Mouse (Mus musculus) telencephalon, adult 2 months (tissue): ENCODE results near the gene Elp5.
"Not testable (repeated sequence)": the region's sequence is repeated elsewhere in the genome, so short reads cannot be mapped to it uniquely, and the experiment has no call there.

Source experiments
- DNase-seq: peaks from one replicate; pipeline ENCODE4 v3.0.0-alpha.2; 2011; ENCODE audit warnings: low read depth, low spot score

Gene Elp5

DNA sequence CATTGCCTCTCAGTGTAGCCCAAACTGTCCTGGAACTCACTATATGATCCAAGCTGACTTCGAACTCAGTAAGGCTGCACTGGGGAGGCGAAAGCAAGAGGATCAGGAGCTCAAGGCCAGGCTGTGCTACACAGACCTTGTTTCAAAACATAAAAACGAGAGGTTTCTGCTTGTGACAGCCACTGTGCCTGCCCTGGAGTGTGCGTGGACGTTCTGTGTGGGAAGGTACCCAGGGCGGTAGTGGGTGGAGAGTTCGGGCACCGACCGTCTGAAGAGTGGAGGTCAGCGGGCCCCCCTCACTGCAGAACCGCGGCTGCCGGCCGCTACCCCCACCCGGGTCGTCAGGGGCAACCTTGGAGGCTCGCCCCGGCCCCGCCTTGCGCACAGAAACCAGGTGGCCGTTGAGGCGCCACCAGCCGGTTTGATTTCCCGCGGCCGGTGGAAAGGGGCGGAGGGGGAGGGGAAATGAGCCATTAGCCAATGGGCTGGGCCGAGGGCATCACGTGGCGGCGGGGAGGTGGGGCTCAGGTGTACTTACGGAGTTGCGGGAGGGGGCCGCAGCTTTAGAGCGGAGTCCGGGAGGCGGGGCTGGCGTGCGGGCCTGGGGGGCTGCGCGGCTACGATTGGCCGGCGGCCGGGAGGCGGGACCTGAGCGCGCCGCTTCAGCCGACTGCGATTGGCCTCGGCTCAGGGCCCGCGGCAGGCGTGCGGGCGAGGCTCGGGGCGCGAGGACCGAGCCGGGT lies 47.0 kb downstream of the Elp5 start, which contains the start of gene Ybx2:
Gene Ybx2 (plus strand): TSS at position 660 of the 743 bp plus-strand sequence.
- peak; percentile 62 for DNase-seq

DNA sequence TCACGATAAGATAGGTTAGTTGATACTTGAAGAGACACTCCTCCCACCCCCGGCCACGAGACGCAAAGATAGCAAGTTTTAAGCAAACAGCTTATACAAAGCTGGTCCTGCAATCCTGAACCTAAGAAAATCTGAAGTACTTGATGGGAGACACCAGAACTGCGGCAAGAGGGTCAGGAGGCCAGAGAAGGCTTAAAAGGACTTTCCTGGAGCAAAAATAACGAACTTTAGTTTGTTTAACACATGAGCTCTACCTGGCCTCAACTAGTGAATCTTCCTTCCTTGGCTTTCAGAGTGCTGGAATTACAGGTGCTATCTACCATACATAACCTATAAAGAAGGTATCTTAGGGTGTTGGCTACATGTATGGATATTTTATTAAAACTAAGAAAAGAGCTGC lies 47.6 kb downstream of the Elp5 start:
- no peak for DNase-seq

GRCm38 (mm10) chr11:69934169-69934568 lies 48.1 kb downstream of the Elp5 start:
- no peak for DNase-seq

- no peak for DNase-seq
These were observed 49.3 kb downstream of the Elp5 start for GRCm38 (mm10) chr11:69933066-69933465.

DNA sequence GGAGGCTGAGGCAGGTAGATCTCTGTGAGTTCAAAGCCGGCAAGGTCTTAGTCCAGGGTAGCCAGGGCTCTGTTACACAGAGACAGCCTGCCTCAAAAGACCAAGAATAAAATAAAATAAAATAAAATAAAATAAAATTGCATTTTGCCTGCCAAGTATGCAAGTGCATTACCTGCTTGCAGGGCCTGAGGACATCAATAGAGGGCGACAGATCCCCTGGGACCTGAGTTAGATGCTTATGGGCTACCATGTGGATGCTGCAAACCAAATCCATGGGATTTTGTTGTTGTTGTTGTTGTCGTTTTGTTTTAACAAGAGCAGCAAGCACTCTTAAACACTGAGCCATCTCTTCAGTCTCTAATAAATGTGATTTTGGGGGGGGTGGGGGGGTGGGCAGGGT lies 50.1 kb downstream of the Elp5 start:
- no peak for DNase-seq

- DNase-seq, result no peak
These were observed 50.5 kb downstream of the Elp5 start for GRCm38 (mm10) chr11:69931769-69932168.

- no peak for DNase-seq
These were observed 51.3 kb downstream of the Elp5 start for GRCm38 (mm10) chr11:69930967-69931537.

GRCm38 (mm10) chr11:69930176-69930575 lies 52.1 kb downstream of the Elp5 start:
- DNase-seq, result not testable (repeated sequence)

DNA sequence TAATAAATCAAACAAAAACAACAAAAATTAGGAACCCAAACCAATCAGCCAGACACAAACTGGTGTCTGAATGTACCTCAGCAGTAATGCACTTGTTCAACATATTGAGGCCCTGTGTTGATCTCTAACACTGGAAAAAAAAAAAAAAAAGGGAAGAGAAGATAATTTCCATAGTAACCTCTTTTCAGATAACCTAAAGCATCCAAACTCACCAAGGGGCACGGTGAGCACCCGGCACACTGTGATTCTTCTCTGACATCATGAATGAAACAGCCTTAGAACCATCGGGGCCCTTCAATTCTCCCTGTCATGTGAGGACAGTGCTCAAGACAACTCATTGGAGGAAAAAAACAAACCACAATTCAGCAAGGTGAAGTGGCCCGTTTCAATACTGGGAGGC lies 52.6 kb downstream of the Elp5 start:
- no peak for DNase-seq

- no peak for DNase-seq
These were observed 54.8 kb downstream of the Elp5 start for GRCm38 (mm10) chr11:69927501-69927900.

- no peak for DNase-seq
These were observed 59.5 kb downstream of the Elp5 start for GRCm38 (mm10) chr11:69922796-69923195.

DNA sequence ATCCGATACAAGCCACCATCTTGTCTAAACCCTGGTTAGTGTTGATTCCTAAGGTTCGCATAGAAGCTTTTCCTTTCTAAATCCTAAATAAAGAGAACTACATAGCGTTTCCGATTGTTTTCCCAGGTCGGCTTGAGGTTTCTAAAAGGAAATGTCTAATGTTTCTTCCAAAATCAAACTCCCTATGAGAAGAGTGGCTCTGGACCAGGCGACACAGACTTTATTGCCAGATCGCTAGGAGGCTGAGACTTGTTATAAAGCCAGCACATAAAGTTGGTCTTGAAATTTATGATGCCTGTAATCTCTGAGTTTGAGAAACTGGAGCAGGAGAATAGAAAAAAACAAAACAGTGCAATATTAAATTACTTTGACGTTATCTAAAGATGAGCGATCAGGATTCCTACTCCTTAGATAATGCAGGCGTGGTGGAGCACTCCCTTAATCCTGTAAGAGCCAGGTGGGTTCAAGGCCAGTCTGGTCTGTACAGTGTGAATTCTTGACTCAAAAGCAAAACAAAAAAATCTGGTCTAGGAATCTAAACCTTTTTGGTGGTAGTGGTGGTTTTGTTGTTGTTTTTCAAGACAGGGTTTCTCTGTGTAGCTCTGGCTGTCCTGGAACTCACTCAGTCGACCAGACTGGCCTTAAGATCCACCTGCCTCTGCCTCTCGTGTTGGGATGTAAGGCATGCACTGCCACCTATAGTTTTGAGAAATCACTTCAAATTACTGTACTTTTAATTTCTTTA lies 60.1 kb downstream of the Elp5 start:
- DNase-seq, result no peak

DNA sequence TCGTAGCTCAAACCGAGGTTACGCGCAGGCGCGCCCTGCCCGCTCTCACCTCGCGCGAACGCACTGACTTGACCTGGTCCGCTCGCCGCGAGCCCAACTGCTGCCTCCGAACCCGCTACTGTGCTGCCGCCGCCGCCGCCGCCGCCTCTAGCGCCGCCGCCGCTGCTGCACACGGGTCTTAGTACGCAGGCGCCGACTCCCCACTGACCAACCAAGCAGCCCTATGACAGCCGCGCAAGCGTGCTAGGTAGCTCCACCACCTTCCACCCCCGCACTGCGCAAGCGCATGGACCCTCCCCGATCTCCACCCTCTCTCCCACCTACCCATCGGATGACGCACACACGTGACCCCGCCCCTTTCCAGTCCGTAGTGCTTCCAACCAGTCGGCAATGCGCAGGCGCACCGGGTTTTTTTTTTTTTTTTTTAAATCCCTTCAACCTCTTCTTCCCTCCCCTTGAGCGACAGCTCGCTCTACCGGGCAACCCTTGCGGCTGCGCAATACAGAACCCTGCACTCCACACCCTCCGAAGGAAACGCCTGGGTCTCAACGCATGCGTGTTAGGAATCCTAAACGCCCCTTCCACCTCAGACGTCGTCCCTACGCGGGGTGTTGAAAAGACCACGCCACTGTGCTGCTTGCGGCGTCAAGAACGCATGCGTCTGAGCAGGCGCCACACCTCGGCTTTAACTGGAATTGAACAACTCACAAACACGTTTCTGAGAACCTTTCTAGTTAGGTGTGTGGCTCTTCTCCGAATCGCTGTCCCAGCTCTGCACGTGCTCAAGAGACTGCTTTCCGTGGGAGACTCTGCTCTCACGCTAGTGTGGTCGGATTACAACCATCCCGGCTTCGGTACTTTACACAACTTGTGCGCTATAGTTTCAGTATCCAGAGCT lies 61.0 kb downstream of the Elp5 start, which contains the start of gene Eif5a:
Gene Eif5a (minus strand): TSS at position 845 of the 898 bp plus-strand sequence.
- peak; percentile 100 for DNase-seq

DNA sequence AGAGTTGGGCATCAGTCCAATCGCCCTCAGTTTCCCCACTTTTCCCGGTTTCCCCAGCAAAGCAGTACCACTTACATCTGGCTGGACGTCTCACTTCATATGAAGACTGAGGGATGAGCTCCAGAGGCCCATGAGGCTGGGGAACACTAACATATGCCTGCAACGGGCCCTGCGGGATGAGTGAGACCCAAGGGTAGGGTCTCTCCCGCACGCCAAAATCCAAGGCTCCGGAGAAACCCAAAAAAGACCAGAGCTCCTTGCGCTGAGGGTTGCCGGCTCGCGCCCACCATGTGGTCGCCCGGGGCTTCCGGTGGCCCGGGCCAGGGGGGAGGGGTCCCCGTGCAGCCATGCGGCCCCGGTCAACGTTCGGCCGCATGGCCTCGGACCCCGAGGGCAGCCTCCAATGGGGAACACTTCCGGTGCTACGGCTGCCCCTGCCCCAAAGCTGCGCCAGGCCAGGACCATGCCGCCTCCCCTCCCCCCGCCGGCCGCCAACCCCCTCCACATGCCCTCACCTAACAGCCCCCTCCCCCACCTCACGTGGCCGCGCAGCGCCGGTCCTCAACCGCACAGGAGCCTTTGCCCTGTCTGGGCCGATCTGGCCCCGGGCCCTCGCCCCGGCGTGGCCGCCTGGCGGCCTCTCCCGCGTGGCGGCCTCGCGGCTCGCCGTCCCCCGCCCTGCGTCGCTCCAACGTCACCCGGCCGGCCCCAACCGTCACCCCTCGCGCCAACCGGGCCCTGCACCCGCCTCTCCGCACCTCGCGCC lies 61.9 kb downstream of the Elp5 start:
- no peak for DNase-seq

- peak; percentile 42 for DNase-seq
These were observed 62.6 kb downstream of the Elp5 start for GRCm38 (mm10) chr11:69919661-69920265.

DNA sequence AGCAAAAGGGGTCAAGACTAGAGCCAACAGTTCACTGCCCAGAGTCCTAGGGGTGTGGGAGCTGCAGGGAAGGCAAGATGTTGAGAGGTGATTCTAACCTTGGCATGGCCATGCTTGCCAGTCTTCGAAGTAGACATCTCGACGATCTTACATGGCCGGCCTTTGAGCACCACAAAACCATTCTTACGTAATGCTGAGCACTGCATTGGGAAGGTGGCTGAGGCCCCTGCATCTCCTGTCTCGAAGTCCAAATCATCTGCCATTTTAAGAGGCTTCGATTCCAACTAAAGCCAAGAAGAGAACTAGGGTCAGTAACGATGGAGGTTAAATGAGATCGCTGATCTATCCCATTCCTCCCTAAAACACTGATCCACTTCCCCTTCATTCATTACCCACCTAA lies 63.3 kb downstream of the Elp5 start:
- DNase-seq, result no peak
